Mouse (Mus musculus) midbrain, embryonic 14.5 days (tissue): ENCODE results near the gene Emsy. TPM values are rescaled to one million over a fixed set of nuclear protein-coding genes. Genes with fewer than 3 reads are reported as not detected.

ENCODE experiments used
- ATAC-seq: fragments of 200-750 bp; cut with Nextera tagmentation; 2 replicates; pipeline ENCODE4 v1.8.0; 2017; ENCODE audit warnings: moderate number of reproducible peaks, moderate library complexity; ENCODE audit not compliant: low FRiP score, low TSS enrichment
- DNase-seq: peaks from one replicate; pipeline ENCODE4 v3.0.0-alpha.2; 2015
- H3K27ac ChIP-seq: fragments of 300-500 bp; sonication (generic); replicated peaks from 2 replicates; pipeline ENCODE4 v1.5.1; 2014; ENCODE audit warnings: mild to moderate bottlenecking, low read depth, low read length, moderate library complexity
- H3K27me3 ChIP-seq: fragments of 300-500 bp; sonication (generic); 2 replicates; pipeline ENCODE4 v1.6.1; 2014; ENCODE audit warnings: low read length, control low read depth, mixed read lengths; ENCODE audit not compliant: control insufficient read depth, insufficient read depth
- H3K36me3 ChIP-seq: fragments of 300-500 bp; sonication (generic); 2 replicates; pipeline ENCODE4 v1.6.1; 2014; ENCODE audit warnings: low read length, control low read depth; ENCODE audit not compliant: control insufficient read depth, insufficient read depth
- H3K4me1 ChIP-seq: fragments of 300-500 bp; sonication (generic); 2 replicates; pipeline ENCODE4 v1.6.1; 2014; ENCODE audit warnings: mild to moderate bottlenecking, antibody characterized with exemption, low read length, control low read depth; ENCODE audit not compliant: control insufficient read depth, insufficient read depth
- H3K4me2 ChIP-seq: fragments of 300-500 bp; sonication (generic); 2 replicates; pipeline ENCODE4 v1.6.1; 2014; ENCODE audit warnings: mild to moderate bottlenecking, low read length, moderate library complexity
- H3K4me3 ChIP-seq: fragments of 300-500 bp; sonication (generic); replicated peaks from 2 replicates; pipeline ENCODE4 v1.5.1; 2014; ENCODE audit warnings: low read depth, low read length
- H3K9ac ChIP-seq: fragments of 300-500 bp; sonication (generic); replicated peaks from 2 replicates; pipeline ENCODE4 v1.6.1; 2014; ENCODE audit warnings: mild to moderate bottlenecking, low read length, moderate library complexity
- H3K9me3 ChIP-seq: fragments of 300-500 bp; sonication (generic); 2 replicates; pipeline ENCODE4 v1.6.1; 2016; ENCODE audit warnings: low read length, control low read depth, mixed read lengths; ENCODE audit not compliant: control insufficient read depth
- whole genome bisulfite sequencing: fragments of 180-500 bp; shearing (Covaris S2); extraction: QIAGEN DNeasy Blood & Tissue Kit; methylation state at CpG from one replicate; pipeline ENCODE4 v1.1.7; 2014; 5-methylcytosine and 5-hydroxymethylcytosine counted together
- polyA plus RNA-seq: library from polyadenylated mRNA; unstranded; fragments of >200 nt; fragmentation: Nextera tagmentation; extraction: Ambion mirVana; gene quantifications from 2 replicates; pipeline ENCODE4 v1.2.1, GENCODE M21; 2014

Gene Emsy
- polyA plus RNA-seq, 1 experiment from 2014 or later: 67.7 TPM

DNA sequence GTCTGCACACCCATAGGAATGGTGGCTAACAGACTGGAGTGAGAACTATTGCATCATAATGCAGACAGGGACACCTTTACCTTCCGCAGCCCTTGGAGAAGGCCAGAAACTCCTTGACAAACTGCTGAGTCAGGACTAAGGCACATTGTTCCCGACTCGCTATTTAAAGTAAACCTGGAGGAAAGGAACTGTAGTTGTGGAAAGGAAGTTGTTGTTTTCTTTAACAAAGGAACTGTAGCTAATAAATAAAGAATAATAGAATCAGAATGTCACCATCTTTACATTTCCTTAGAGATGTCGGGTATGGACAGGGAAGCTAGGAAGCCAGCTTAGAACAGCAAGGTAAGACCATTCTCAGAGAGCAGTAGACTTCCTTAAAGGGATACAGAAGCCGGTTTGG lies 89.5 kb downstream of the Emsy start:
- Histone ChIP-seq H3K27me3 (no peaks in the 10 kb centered on the region), H3K36me3 (no peaks in the 10 kb centered on the region), H3K9me3 (no peaks in the 10 kb centered on the region), H3K9ac (no peak overlapping the region), H3K4me2 (no peak overlapping the region), H3K27ac (no peak overlapping the region), H3K4me1 (no peaks in the 10 kb centered on the region), H3K4me3 (no peak overlapping the region)
- DNase-seq: no peak
- ATAC-seq: no peak
- WGBS: 55% methylated on average over 5 of the region's 5 CpGs

DNA sequence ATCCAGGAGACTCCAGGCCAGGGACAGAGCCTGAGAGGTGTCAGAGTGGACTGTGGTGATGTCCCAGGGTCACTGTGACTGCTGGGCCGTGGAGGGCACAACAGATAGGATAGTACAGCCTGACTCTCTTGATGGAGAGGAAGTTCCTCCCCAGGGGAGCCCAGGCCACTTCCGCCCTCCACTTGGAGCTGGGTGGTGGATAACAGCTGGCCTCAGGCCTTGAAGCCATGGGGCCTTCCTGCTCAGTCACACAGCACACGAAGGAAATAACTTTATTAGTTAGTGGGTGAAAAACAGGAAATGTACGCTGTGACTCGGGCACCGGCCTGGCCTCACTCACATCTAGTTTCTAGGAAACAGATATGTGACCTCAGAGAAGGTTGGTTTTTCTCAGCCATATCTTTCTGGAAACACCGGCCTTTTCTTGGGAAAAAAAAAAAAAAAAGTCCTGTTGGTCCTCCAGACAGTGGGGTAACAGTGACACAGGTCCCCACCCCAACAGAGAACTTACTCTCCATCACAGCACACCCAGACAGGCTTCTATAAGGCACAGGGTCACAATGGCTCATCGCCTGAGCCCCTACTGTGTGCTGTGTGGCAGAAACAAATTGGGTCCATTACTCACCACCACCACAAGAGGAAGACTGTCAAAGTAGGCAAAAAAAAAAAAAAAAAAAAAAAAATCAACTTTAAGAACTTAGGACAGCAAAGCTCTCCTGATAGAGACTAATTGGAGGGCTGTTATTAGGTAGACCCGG lies 91.8 kb downstream of the Emsy start:
- Histone ChIP-seq H3K27ac (no peak overlapping the region), H3K4me3 (no peak overlapping the region), H3K4me2 (no peak overlapping the region), H3K9me3 (no peaks in the 10 kb centered on the region), H3K9ac (no peak overlapping the region), H3K4me1 (no peaks in the 10 kb centered on the region), H3K27me3 (no peaks in the 10 kb centered on the region), H3K36me3 (no peaks in the 10 kb centered on the region)
- 83% methylated on average over 9 of the region's 9 CpGs for WGBS
- no peak for DNase-seq
- no peak for ATAC-seq

DNA sequence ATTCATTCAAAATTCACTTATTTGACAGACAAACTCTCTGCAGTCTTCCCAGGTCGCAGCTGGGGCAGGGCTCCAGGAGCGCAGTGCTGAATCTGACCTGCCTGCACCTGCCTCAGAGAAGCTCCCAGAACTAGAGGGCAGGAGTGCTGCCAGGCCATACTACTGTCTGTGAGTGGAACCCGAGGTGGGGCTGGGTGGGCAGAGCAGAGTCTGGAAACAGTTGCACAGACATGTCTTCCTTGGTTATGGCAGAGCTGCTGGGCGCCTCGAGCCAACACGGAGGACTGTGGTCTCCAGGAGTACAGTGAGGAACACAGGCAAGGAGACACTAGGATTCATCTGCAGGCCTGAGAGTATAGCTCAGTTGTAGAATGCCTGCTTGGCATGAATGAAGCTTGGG lies 92.6 kb downstream of the Emsy start:
- Histone ChIP-seq H3K4me2 (no peak overlapping the region), H3K9ac (no peak overlapping the region), H3K27ac (no peak overlapping the region), H3K4me3 (no peak overlapping the region), H3K4me1 (no peaks in the 10 kb centered on the region), H3K36me3 (no peaks in the 10 kb centered on the region), H3K9me3 (no peaks in the 10 kb centered on the region), H3K27me3 (no peaks in the 10 kb centered on the region)
- 92% methylated on average over 6 of the region's 6 CpGs for WGBS
- DNase-seq: no peak
- no peak for ATAC-seq

DNA sequence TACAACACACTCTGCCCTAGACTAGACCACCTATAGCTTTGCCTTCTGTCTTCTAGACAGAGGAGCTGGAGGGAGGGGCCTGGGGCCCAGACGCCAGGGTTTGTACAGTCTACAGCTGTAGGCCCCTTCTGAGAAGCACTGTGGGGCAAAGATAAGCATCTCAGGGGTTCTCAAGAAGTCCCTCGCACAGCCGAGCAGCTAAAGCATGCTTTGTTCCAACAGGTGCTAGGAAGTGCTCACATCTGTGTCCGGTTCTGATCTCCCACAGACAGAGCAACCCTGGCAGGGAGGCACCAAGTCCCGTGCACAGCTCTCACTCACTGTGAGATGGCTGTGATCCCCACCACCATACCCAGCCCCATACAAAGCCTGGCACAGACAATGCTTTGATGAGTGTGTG lies 93.6 kb downstream of the Emsy start:
- Histone ChIP-seq H3K4me3 (no peak overlapping the region), H3K36me3 (no peaks in the 10 kb centered on the region), H3K27me3 (no peaks in the 10 kb centered on the region), H3K9me3 (no peaks in the 10 kb centered on the region), H3K4me1 (no peaks in the 10 kb centered on the region), H3K9ac (no peak overlapping the region), H3K27ac (no peak overlapping the region), H3K4me2 (no peak overlapping the region)
- WGBS: 79% methylated on average over 5 of the region's 5 CpGs
- DNase-seq (no peak), ATAC-seq (no peak)

DNA sequence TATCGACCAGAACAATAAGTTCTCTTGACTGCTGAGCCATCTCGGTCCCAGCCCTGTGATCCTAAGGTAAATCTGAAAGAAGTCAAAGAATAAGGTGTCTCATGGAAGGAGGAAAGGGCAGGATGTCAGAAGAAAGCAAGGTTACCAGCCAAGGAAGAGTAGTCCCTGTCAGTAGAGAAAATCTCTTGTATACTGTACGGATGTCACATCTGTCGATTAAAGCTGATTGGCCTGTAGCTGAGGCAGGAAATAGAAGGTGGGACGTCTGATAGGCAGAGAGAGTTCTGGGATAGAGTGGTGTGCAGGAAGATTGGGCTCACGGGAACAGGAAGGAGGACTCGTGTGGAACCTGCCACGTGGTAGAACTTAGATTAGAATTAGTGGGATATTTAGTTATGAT lies 94.4 kb downstream of the Emsy start:
- H3K4me3 ChIP-seq: no peak overlapping the region
- H3K9me3 ChIP-seq: no peaks in the 10 kb centered on the region
- H3K27ac ChIP-seq: no peak overlapping the region
- no peak overlapping the region for H3K9ac ChIP-seq
- no peaks in the 10 kb centered on the region for H3K4me1 ChIP-seq
- no peak for DNase-seq
- WGBS: 83% methylated on average over 8 of the region's 8 CpGs
- H3K4me2 ChIP-seq: no peak overlapping the region
- H3K27me3 ChIP-seq: no peaks in the 10 kb centered on the region
- no peak for ATAC-seq
- H3K36me3 ChIP-seq: no peaks in the 10 kb centered on the region

DNA sequence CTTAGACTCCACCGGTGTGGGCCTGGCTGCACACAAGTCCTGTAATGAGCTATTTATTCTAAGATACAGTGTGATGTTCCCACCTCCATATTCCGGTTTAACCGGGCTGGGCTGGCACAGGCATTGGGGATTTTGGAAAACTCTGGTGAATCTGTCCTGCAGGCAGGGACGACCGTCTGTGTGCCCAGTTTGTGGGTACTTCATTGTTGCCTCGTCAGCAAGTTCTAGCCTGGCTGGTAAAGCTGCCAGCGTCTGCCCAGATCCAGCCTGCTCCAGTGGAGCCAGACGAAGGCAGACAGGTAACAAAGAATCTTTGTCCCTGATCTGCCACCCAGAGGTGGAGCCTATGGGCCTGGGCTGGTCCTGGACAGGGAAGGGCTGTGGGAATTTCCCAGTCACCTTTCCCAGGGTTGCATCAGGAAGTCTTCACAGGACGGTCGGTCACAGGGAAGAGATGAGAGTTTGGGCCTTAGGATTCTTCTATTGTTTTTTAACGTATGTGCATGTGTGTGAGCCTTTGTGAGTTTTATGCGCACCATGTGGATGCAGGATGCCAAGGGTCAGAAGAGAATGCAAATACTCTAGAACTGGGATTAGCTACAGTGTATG lies 94.9 kb downstream of the Emsy start:
- Histone ChIP-seq H3K36me3 (no peaks in the 10 kb centered on the region), H3K9me3 (no peaks in the 10 kb centered on the region), H3K4me2 (no peak overlapping the region), H3K9ac (no peak overlapping the region), H3K4me3 (no peak overlapping the region), H3K27ac (no peak overlapping the region), H3K27me3 (no peaks in the 10 kb centered on the region), H3K4me1 (no peaks in the 10 kb centered on the region)
- ATAC-seq: no peak
- DNase-seq: no peak
- WGBS: 80% methylated on average over 12 of the region's 12 CpGs

DNA sequence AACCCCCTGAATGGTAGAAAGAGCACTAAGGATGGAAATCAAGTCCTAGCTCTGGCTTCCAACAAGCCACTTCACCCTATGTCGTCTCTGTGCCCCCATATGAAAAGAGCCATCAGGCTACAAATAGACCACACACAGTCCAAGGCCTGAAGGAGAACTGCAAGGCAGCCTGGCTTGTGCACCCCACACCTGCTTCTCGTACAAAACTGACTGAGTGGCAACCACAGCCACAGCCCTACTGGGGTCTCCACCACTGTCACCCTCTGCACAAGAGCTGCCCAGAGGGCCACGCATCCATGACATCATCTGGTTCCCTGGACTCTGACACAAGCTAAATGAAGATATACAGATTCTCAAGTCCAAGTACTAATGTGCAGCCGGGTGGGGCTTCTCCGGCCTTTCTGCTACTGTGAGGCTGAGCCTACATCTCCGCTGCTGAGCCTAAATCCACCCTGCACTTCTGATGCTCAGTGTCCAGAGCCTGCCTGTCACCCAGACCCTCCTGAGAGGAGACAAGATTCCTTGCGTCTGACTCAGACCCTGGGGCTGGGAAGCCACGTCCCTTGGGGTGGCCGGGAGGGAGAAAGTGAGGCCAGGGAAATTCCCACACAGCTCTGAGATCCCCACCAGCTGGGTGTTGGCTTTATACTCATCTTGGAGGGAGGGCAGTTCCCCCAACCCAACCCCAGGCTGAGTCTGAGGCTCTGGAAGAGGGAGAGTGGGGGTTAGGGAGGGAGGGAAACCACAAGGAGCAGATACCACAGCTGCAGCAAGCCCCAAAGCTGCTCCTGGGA lies 98.3 kb downstream of the Emsy start:
- no peak overlapping the region for H3K4me2 ChIP-seq
- H3K27ac ChIP-seq: no peak overlapping the region
- no peaks in the 10 kb centered on the region for H3K36me3 ChIP-seq
- 81% methylated on average over 9 of the region's 9 CpGs for WGBS
- no peak overlapping the region for H3K9ac ChIP-seq
- H3K4me3 ChIP-seq: no peak overlapping the region
- H3K27me3 ChIP-seq: no peaks in the 10 kb centered on the region
- H3K4me1 ChIP-seq: no peaks in the 10 kb centered on the region
- H3K9me3 ChIP-seq: no peaks in the 10 kb centered on the region
- ATAC-seq (no peak), DNase-seq (no peak)

DNA sequence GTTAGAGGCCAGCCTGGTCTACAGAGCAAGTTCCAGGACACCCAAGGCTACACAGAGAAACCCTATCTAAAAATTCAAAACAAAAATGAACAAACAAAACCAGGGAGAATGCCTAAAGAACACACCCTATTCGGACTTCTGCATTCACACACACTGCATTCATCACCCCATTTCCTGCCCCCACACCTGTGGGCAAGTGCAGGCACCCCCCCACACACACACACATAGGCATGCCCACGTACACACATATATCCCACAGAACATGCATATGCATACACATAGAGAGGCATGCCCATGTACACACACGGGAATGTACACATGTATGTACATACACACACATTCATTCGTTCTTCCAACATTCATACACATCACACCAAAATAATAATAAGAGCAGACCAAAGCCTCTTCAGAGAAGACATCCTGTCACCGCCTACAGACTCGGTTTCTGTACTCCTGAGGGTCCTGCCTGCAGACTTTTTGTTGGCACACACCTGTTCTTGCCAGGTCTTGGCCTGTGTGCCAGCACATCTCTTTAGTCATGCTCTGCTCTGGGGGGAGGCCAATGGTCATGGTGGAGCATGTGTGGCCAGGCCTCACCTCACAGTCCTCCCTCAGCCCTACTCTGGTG lies 99.7 kb downstream of the Emsy start:
- Histone ChIP-seq H3K4me3 (no peak overlapping the region), H3K4me1 (no peaks in the 10 kb centered on the region), H3K9me3 (no peaks in the 10 kb centered on the region), H3K27me3 (no peaks in the 10 kb centered on the region), H3K36me3 (no peaks in the 10 kb centered on the region), H3K9ac (no peak overlapping the region), H3K27ac (no peak overlapping the region), H3K4me2 (no peak overlapping the region)
- DNase-seq (no peak), ATAC-seq (no peak)
- 87% methylated on average over 6 of the region's 6 CpGs for WGBS
